Mouse (Mus musculus): ENCODE measurements around the gene Pex6.

DNA sequence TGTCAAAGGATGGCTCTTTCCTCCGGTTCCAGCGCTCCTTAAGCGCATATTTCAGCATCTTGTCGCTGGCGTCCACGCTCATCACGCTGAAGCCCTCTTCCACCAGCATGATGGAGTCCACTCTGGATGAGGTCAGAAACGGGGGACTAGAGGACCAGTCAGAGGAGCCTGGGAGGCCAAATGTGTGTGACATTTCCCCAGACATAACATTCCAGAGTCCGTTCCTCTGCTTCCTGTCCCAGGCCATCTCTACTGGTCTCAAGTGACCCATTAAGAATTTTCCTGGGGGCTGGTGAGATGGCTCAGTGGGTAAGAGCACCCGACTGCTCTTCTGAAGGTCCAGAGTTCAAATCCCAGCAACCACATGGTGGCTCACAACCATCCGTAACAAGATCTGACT lies 16.0 kb downstream of the Pex6 start:
- TF ChIP-seq CTCF (IDR thresholded peaks at IDR 0.05), result no peak
- TF ChIP-seq EP300 (IDR thresholded peaks at IDR 0.05), result no peak

Data from lung, postnatal 0 days (tissue).